Mouse (Mus musculus) heart, postnatal 0 days (tissue): ENCODE results near the gene 4921501E09Rik. TPM values are rescaled to one million over a fixed set of nuclear protein-coding genes. Genes with fewer than 3 reads are reported as not detected.

Experiments used
- ATAC-seq: fragments of 200-750 bp; cut with Nextera tagmentation; 2 replicates; pipeline ENCODE4 v1.8.0; 2017; ENCODE audit warnings: low read depth, moderate number of reproducible peaks, moderate library complexity; ENCODE audit not compliant: insufficient read depth
- DNase-seq: peaks from one replicate; pipeline ENCODE4 v3.0.0-alpha.2; 2016; ENCODE audit warnings: low spot score
- H3K27ac ChIP-seq: fragments of 300-500 bp; sonication (generic); 2 replicates; pipeline ENCODE4 v1.5.1; 2014; ENCODE audit warnings: low read depth, mild to moderate bottlenecking
- H3K27me3 ChIP-seq: fragments of 300-500 bp; sonication (generic); 2 replicates; pipeline ENCODE4 v1.6.1; 2014; ENCODE audit warnings: low read length, mixed read lengths; ENCODE audit not compliant: control insufficient read depth, insufficient read depth
- H3K36me3 ChIP-seq: fragments of 300-500 bp; sonication (generic); replicated peaks from 2 replicates; pipeline ENCODE4 v1.6.1; 2014; ENCODE audit warnings: low read length, mixed read lengths; ENCODE audit not compliant: control insufficient read depth, insufficient read depth
- H3K4me1 ChIP-seq: fragments of 300-500 bp; sonication (generic); 2 replicates; pipeline ENCODE4 v1.6.1; 2014; ENCODE audit warnings: antibody characterized with exemption; ENCODE audit not compliant: control insufficient read depth, insufficient read depth
- H3K4me2 ChIP-seq: fragments of 300-500 bp; sonication (generic); 2 replicates; pipeline ENCODE4 v1.6.1; 2014; ENCODE audit warnings: low read depth, mild to moderate bottlenecking, low read length, moderate library complexity
- H3K4me3 ChIP-seq: fragments of 300-500 bp; sonication (generic); 2 replicates; pipeline ENCODE4 v1.5.1; 2014; ENCODE audit warnings: low read depth, low read length
- H3K9ac ChIP-seq: fragments of 300-500 bp; sonication (generic); replicated peaks from 2 replicates; pipeline ENCODE4 v1.6.1; 2014; ENCODE audit warnings: low read depth, low read length, mixed read lengths
- H3K9me3 ChIP-seq: fragments of 300-500 bp; sonication (generic); replicated peaks from 2 replicates; pipeline ENCODE4 v1.6.1; 2016; ENCODE audit warnings: low read length; ENCODE audit not compliant: control insufficient read depth
- CTCF ChIP-seq: IDR thresholded peaks from 2 replicates; pipeline ENCODE4 v1.5.1; 2016; ENCODE audit warnings: antibody characterized with exemption, control low read depth, low read depth
- EP300 ChIP-seq: IDR thresholded peaks from 2 replicates; pipeline ENCODE4 v1.6.1; 2016; ENCODE audit warnings: antibody characterized with exemption, low read depth
- WGBS: fragments of 180-500 bp; shearing (Covaris S2); extraction: QIAGEN DNeasy Blood & Tissue Kit; methylation state at CpG from one replicate; pipeline ENCODE4 v1.1.7; 2014; 5-methylcytosine and 5-hydroxymethylcytosine counted together
- polyA plus RNA-seq: library from polyadenylated mRNA; unstranded; fragments of >200 nt; fragmentation: Nextera tagmentation; extraction: Ambion mirVana; gene quantifications from 2 replicates; pipeline ENCODE4 v1.2.1, GENCODE M21; 2015
- total RNA-seq: library from RNA; depleted of rRNA; stranded (reverse); fragments of >200 nt; gene quantifications from 2 replicates; pipeline ENCODE4 v1.2.3, GENCODE M21; 2014; ENCODE audit warnings: low replicate concordance; rRNA removed

4921501E09Rik gene
- total RNA-seq (not detected in 2 replicates), polyA plus RNA-seq (not detected in 2 replicates)

GRCm38 (mm10) chr17:33067958-33068357, at the start of gene 4921501E09Rik:
4921501E09Rik (minus strand) TSS chr17:33068058.
- H3K27ac ChIP-seq: no peak within 1 kb of the TSS
- no peak within 1 kb of the TSS for H3K4me3 ChIP-seq
- H3K4me2 ChIP-seq: no peak within 1 kb of the TSS
- no peaks in the 10 kb centered on the region for H3K36me3 ChIP-seq
- H3K27me3 ChIP-seq: no peaks in the 10 kb centered on the region
- no peak within 1 kb of the TSS for H3K9ac ChIP-seq
- H3K4me1 ChIP-seq: no peaks in the 10 kb centered on the region
- TF ChIP-seq EP300 (no peak), CTCF (no peak)
- DNase-seq: no peak
- no peaks in the 10 kb centered on the region for H3K9me3 ChIP-seq
- WGBS: 33% methylated on average over 1 of the region's 1 CpGs
- no peak for ATAC-seq

- Histone ChIP-seq H3K36me3 (no peaks in the 10 kb centered on the region), H3K4me2 (no peak overlapping the region), H3K27me3 (no peaks in the 10 kb centered on the region), H3K9ac (no peak overlapping the region), H3K27ac (no peak overlapping the region), H3K4me3 (no peak overlapping the region), H3K9me3 (no peaks in the 10 kb centered on the region), H3K4me1 (peaks cover 10% of the 10 kb centered on the region)
- TF ChIP-seq EP300 (no peak), CTCF (no peak)
- WGBS: 91% methylated on average over 2 of the region's 2 CpGs
- ATAC-seq: no peak
- DNase-seq: no peak
Observed at GRCm38 (mm10) chr17:33097396-33097795, 29.5 kb upstream of the 4921501E09Rik start.

- Histone ChIP-seq H3K9me3 (no peaks in the 10 kb centered on the region), H3K36me3 (no peaks in the 10 kb centered on the region), H3K9ac (peak overlapping the region; percentile 70), H3K4me3 (peak overlapping the region; percentile 75), H3K4me2 (peak overlapping the region; percentile 86), H3K4me1 (peaks cover 15% of the 10 kb centered on the region), H3K27me3 (no peaks in the 10 kb centered on the region), H3K27ac (peak overlapping the region; percentile 89)
- TF ChIP-seq EP300 (no peak), CTCF (no peak)
- ATAC-seq (peak; percentile 68), DNase-seq (peak; percentile 70)
- WGBS: 2% methylated on average over 31 of the region's 31 CpGs
Observed at GRCm38 (mm10) chr17:33092391-33093193, 24.7 kb upstream of the 4921501E09Rik start.

GRCm38 (mm10) chr17:33091630-33092029, 23.8 kb upstream of the 4921501E09Rik start:
- no peak overlapping the region for H3K27ac ChIP-seq
- H3K9ac ChIP-seq: no peak overlapping the region
- no peaks in the 10 kb centered on the region for H3K9me3 ChIP-seq
- H3K27me3 ChIP-seq: no peaks in the 10 kb centered on the region
- peaks cover 15% of the 10 kb centered on the region for H3K4me1 ChIP-seq
- ATAC-seq (no peak), DNase-seq (no peak)
- WGBS: 90% methylated on average over 1 of the region's 1 CpGs
- TF ChIP-seq EP300 (no peak), CTCF (no peak)
- H3K4me2 ChIP-seq: no peak overlapping the region
- no peaks in the 10 kb centered on the region for H3K36me3 ChIP-seq
- H3K4me3 ChIP-seq: no peak overlapping the region

- TF ChIP-seq EP300 (no peak), CTCF (no peak)
- peak within 1 kb of the TSS; percentile 59 for H3K4me3 ChIP-seq
- peaks cover 15% of the 10 kb centered on the region for H3K4me1 ChIP-seq
- peak within 1 kb of the TSS; percentile 71 for H3K4me2 ChIP-seq
- no peaks in the 10 kb centered on the region for H3K36me3 ChIP-seq
- peak; percentile 91 for DNase-seq
- H3K27me3 ChIP-seq: no peaks in the 10 kb centered on the region
- peak; percentile 92 for ATAC-seq
- peak within 1 kb of the TSS; percentile 78 for H3K27ac ChIP-seq
- WGBS: 4% methylated on average over 34 of the region's 34 CpGs
- H3K9me3 ChIP-seq: no peaks in the 10 kb centered on the region
- peak within 1 kb of the TSS; percentile 55 for H3K9ac ChIP-seq
Observed at GRCm38 (mm10) chr17:33089220-33089949, 21.5 kb upstream of the 4921501E09Rik start, which contains the start of gene Zfp563. Zfp563 (plus strand) TSS chr17:33089310.
